Mouse (Mus musculus) telencephalon, adult 2 months (tissue): ENCODE results near the gene Syt8.

ENCODE experiments used
- DNase-seq: peaks from one replicate; pipeline ENCODE4 v3.0.0-alpha.2; 2011; ENCODE audit warnings: low read depth, low spot score

Syt8 gene

DNA sequence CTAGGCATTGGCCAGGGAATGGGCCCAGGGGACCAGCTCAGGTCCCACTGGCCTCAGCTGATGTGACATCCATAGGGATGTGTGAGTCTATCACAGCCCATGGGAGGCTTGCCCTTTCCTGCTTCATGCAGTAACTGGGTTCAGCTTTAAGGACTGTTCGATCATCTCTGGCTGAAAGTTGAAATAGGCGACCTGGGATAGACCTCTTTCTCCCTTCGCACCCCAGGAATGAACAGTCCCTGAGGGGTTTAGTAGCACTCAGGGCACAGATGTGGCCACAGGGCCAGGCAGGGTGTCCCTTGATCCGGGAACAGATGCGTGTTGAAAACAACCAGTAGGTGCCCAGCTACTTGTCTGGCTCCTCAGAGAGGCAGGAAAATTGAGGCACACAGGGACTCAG lies 41.6 kb downstream of the Syt8 start:
- no peak for DNase-seq

DNA sequence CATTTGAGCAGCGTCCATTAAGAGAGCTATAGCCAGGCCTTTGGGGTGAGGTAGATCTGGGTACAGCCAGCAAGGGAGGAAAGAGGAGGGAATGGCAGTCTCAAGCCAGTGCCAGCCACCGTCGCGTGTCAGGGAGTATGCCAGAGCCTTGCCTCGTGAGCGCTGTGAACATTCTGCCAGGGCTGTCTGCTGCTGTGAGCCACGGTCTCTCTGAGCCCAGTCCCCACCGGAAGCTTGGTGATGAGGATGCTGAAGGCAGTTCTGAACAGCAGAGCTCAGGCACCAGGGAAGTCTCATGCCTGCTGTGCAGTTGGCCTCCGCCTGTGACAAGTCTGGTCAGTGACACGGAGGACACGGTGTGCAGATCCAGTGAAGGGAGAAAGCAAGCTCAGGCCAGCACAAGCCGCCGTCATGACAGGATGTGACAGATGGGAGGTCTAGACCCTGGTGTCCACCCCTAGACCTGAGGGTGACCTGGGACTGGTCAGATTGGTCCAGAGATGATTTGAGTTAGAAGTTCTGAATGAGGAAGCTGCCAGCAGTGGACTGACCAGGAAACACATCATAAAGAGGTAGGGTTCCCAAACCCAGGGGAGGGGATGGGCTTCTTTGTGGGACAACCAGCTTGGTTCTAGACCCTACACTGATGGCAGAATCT lies 42.3 kb downstream of the Syt8 start:
- no peak for DNase-seq

DNA sequence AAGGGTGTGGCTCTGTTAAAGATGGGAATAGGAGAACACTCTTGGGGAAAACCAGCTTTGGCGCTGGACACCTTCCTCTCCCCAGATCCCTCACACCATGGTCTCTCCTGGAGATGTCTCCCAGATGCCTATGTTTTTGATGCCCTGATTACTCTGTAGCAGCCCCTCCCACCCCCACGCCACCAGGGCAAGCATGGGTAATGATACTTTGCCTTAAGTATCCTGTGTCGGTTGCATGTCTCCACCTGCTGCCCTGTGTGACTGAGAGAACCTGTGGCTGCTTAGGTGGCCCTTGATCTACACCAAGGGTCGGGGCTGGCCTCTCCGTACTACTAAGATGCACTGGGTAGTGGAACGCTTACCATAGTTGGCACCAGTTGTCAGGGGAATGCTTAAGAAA lies 43.4 kb downstream of the Syt8 start:
- DNase-seq: no peak

DNA sequence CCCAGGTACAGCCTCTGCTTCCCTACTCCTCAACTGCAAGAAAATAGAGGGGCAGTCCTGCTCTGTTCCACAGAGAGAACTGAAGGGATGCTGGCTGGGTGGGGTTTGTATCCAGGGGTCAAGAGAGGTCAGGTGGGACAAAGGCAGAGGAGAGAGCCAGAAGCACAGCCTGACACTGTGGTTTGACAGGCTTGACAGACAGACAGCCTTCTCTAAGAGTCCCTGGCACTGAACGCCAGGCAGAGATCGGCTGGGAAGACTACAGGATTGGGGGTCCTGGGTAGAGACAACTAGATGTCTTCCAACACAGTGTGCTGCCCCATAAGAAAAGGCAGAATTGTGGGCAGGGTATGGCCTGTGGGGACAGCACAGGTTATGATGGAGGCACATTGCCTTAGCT lies 43.9 kb downstream of the Syt8 start:
- no peak for DNase-seq

DNA sequence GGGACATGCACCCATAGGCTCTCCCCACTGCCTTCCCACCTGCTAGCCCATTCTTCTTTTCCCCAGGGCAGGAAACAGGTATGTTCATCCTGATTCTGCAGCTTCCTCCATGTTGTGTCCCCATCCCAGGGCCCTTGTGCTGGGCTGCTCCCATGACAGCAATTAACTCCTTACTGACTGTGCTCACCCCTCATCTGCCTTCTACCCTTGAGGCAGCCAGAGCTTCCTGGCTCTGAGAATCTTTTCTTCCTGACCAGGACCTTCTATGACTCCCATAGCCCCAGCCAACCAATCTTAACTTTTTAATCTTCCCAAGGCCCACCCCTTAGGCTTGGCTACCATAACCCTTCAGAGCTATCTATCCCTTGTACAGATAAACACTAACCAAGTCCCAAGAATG lies 44.7 kb downstream of the Syt8 start:
- DNase-seq: no peak

DNA sequence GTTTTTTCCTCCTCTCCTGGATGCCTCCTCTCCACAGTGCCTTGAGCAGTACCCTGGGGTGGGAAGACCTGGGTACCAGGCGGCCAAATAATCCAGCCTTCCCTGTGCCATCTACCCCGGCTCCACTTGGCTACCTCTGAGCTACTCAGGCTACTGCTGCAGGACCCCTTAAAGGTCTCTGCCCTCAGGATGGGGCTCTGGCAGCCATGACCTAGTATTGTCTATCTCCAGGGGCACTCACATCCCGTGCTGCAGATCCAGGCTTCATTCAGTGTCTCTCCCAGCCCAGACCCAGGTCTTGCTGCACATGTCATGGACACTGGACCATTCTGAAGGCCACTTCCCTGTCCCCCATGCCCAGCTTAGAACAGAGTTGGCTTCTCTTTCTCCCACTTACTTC lies 45.2 kb downstream of the Syt8 start:
- DNase-seq: no peak

DNA sequence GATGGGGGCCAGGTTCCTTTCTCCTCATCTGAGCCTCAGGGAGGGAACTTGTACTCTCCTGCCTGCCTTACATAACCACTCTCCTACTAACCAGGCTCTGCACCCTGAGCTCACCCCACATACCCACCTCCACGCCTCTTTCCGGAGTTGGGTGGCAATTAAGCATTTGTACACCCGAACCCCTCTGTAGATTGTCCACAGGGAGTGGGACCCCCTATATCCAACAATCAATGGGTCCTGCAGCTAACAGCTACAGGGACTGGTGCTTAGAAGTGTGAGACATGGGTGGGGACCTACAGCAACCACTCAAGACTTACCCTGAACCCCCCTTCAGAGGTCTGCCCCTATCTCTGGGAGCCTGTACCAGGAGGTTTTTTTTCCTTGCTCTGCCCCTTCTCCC lies 46.0 kb downstream of the Syt8 start:
- DNase-seq: no peak

DNA sequence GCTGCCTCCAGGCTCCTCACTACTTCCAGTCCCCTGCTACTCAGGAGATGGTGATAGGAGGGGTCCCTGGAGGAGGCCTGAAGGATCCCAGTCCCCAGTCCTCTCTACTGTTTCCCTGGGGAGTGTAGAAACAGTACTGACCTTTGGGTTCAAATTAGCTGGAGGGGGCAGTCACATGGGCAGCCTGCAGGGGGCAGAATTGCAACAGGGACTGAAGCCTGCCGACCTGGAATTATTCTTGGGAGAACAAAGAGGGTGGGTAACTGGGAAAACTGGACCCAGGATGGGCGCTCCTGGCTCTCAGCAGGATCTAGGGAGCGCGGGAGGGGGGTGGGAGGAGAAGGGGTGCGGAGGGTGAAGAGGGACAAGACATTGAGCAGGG lies 46.5 kb downstream of the Syt8 start:
- no peak for DNase-seq

DNA sequence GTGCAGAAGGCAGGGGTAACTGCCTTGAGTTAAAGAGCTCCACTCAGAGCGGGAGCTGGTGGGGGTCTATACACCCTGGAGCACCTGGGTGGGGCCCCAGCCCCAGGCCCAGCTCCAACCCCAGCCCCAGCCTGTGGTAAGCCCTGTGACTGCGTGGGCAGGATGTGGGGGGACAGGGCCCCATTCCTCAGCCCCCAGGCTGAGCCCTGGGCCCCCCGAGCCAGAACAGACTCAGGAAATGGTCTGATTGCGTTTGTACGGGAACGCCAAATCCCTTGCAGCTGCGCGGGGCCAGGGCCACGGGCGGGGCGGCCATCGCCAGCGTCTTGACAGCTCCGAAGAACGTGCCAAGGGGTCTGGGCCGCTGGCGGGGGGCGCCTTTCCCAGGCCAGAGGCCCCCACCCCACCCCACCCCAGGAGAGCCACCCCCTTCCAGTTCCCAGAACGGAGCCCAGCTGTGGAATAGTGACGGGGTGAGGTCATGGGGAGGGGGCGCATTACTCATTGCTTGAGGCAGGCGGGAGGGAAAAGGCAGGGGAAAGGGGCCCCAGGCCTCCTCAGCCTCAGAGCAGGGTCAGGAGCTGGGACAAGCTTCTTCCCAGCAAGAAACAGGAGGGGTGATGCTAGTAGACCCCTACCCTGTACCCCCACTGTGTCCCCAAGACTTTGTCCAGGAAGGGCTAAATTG lies 47.1 kb downstream of the Syt8 start:
- DNase-seq: no peak

DNA sequence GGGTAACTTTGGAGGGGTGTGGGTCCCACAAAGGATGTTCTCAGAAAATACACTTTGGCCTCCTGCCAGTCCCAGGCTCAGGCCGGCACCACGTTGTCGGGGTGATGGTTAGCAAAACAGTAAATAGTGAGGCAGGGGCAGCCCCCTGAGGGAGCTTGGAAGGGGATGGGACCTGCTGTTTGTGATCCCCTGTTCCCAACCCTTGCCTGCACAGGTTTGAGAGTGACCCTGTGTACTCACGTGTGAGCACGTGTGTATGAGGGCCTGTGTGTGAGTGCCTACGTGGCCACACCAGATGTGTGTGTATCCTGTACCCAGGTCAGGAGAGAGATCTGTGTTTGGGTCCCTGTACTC lies 47.6 kb downstream of the Syt8 start:
- DNase-seq: no peak

DNA sequence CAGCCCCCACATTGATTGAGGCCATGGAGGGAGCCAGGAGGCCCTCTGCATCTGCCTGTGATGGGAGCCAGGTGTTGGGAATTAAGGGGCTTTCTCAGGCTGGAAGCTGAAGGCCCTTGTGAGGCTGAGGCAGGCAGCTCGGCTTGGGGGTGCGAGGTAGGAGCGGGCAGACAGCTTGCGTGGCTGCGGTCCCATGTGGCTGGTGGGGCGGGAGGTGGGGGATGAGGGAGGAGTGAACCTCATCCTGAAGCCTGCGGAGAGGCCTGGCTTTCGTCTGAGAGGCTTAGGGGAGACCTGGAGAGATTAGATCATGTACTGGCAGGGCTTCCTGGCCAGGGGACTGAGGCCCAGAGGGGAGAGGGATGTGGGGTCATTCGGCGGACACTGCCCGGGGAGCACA lies 48.5 kb downstream of the Syt8 start:
- no peak for DNase-seq

DNA sequence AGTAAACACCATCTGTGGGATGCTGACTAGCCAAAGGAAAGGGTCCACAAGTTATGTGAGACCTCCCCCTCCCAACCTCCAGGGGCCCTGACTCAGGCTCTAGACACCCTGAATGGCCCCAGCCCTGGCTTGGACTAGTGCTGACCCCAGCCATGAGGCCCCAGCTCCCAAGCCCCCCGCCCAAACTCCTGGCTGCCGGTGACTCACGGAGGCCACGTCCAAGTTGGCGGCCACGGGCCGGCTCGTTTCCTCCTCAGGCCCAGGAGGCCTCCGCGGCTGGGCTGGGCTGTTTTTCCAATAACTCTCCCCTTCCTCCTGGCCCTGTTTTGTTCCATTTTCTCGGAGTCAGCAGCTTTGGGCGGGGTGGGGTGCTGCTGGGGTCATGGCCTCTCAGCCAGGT lies 50.1 kb downstream of the Syt8 start:
- no peak for DNase-seq

DNA sequence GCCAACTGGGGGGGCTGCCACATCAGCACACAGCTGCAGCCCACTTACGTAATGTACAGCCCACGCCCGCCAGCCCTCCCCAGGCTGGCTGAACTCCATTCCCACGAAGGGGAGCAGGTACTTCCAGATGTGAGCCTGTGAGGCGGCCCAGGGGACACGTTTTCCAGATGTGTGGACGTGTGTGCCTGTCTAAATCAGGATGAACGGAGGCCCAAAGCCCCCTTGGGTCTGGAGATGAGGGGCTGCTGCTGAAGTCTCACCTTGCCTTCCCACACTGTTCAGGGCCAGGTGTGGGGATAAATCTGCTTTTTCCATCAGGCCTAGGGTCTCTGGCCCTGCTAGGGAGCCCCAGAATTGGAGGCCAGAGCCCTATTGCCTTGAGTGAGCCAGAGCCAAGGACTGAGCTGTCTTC lies 52.1 kb downstream of the Syt8 start:
- no peak for DNase-seq

DNA sequence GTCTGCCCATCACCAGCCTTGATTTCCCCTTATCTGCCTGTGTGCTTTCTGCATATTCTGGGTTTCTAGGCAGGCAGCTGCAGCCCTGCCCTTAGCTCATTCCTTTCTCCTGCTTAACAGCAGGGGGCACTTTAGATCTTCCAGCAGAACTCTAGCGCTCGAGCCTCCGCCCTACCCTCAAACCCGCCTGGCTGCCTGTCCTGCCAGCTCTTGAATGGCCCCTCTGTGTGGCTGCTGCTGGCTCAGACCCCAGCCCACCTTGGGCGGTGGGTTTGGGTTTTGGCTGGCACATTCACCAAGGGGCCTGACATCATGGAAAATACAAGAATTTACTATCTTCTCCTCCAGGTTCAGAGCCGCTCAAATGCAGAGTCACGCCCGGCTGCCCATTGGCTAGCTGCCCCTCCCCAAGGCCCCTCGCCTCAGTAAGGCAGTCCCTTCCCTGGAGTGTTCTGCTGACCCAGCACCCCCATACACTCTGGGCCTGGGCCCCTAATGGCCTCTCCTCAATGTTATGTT lies 52.8 kb downstream of the Syt8 start:
- no peak for DNase-seq

DNA sequence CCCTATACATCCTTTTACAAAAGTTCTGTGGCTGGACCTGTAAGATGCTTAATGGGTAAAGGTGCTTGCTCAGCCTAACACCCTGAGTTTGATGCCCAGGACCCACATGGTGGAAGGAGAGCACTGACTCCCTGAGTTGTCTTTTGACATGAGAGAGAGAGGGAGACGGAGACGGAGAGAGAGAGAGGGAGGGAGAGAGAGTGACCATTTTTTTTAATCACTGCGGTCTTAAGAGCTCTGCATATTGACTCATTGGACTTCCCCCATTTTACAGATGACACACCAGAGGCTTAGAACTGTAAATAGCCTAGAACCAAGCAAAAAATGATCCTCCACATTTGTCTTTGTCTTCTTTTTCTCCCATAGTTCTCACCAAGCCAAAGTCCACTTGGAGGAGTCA lies 53.4 kb downstream of the Syt8 start:
- DNase-seq: no peak
